Mouse (Mus musculus) stomach, embryonic 16.5 days (tissue): ENCODE data around the gene Slc17a5. TPM values are rescaled to one million over a fixed set of nuclear protein-coding genes. Genes with fewer than 3 reads are reported as not detected.

Experiments
- ATAC-seq: fragments of 200-750 bp; cut with Nextera tagmentation; 2 replicates; pipeline ENCODE4 v1.8.0; 2017; ENCODE audit warnings: moderate number of reproducible peaks, moderate TSS enrichment; ENCODE audit not compliant: insufficient read depth, low FRiP score
- H3K27ac ChIP-seq: fragments of 300-500 bp; sonication (generic); 2 replicates; pipeline ENCODE4 v1.5.1; 2014; ENCODE audit warnings: low read length
- H3K27me3 ChIP-seq: fragments of 300-500 bp; sonication (generic); 2 replicates; pipeline ENCODE4 v1.6.1; 2014; ENCODE audit warnings: low read length, control low read depth, mixed read lengths; ENCODE audit not compliant: control insufficient read depth, insufficient read depth
- H3K36me3 ChIP-seq: fragments of 300-500 bp; sonication (generic); 2 replicates; pipeline ENCODE4 v1.6.1; 2014; ENCODE audit warnings: low read length; ENCODE audit not compliant: control insufficient read depth, insufficient read depth
- H3K4me1 ChIP-seq: fragments of 300-500 bp; sonication (generic); 2 replicates; pipeline ENCODE4 v1.6.1; 2014; ENCODE audit warnings: low read length, control low read depth, mixed read lengths; ENCODE audit not compliant: control insufficient read depth, insufficient read depth
- H3K4me2 ChIP-seq: fragments of 300-500 bp; sonication (generic); 2 replicates; pipeline ENCODE4 v1.6.1; 2014; ENCODE audit warnings: low read depth, low read length, mixed read lengths
- H3K4me3 ChIP-seq: fragments of 300-500 bp; sonication (generic); replicated peaks from 2 replicates; pipeline ENCODE4 v1.5.1; 2014; ENCODE audit warnings: mild to moderate bottlenecking, low read length
- H3K9ac ChIP-seq: fragments of 300-500 bp; sonication (generic); 2 replicates; pipeline ENCODE4 v1.6.1; 2014; ENCODE audit warnings: low read length
- H3K9me3 ChIP-seq: fragments of 300-500 bp; sonication (generic); replicated peaks from 2 replicates; pipeline ENCODE4 v1.6.1; 2016; ENCODE audit warnings: low read length, control low read depth; ENCODE audit not compliant: control insufficient read depth
- WGBS: fragments of 180-500 bp; shearing (Covaris S2); extraction: QIAGEN DNeasy Blood & Tissue Kit; methylation state at CpG from one replicate; pipeline ENCODE4 v1.1.7; 2014; 5-methylcytosine and 5-hydroxymethylcytosine counted together
- polyA plus RNA-seq: library from polyadenylated mRNA; unstranded; fragments of >200 nt; fragmentation: Nextera tagmentation; extraction: Ambion mirVana; gene quantifications from 2 replicates; pipeline ENCODE4 v1.2.1, GENCODE M21; 2015

Gene Slc17a5
- 21.4 and 23.2 TPM in 2 replicates for polyA plus RNA-seq

DNA sequence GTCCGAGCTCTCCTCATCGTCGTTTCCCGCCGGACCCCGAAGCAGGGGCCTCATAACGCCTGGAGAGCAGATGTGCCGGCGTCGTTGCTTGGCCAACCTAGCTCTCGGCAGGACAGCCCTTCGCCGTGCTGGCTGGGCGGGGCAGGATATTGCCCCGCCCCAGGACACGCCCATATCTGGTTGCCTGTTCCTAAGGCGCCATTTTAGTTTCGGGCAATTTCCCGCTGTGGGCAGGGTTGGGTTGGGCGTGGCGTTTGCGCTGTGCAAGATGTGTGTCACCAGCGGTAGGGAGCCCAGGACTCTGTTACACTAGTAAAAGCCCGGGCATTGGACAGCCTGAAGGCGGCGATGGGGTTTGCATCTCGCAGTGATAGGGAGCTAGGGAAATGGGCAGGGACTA lies at the start of gene Slc17a5:
Gene Slc17a5 (minus strand): TSS at position 128 of the 400 bp plus-strand sequence.
- H3K4me1 ChIP-seq = peaks cover 4% of the 10 kb centered on the region
- H3K9me3 ChIP-seq = no peaks in the 10 kb centered on the region
- no peaks in the 10 kb centered on the region for H3K27me3 ChIP-seq
- H3K4me2 ChIP-seq = peak within 1 kb of the TSS; percentile 61
- ATAC-seq = peak; percentile 98
- peak within 1 kb of the TSS; percentile 66 for H3K4me3 ChIP-seq
- H3K27ac ChIP-seq = peak within 1 kb of the TSS; percentile 44
- WGBS = under 1% methylated on average over 27 of the region's 27 CpGs
- no peaks in the 10 kb centered on the region for H3K36me3 ChIP-seq
- peak within 1 kb of the TSS; percentile 77 for H3K9ac ChIP-seq

DNA sequence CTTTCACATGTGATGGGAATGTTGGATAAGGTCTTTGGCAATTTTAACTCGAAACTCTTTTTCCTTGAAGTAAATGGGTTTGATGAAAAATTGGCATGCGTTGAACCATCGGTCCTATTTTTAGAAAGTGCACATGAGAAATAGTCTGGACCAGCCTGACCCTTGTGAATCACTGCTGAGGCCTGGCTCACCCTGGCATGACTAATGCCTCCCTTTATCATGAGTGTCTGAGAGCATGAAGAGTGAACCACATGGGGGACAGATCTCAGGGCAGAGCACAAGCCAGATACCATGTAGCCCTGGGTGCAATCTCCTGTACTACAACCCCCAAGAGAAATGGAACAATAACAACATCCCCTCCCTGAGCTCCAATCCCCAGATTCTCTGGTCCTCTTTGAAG lies 46.1 kb upstream of the Slc17a5 start:
- H3K4me2 ChIP-seq = no peak overlapping the region
- H3K9me3 ChIP-seq = no peaks in the 10 kb centered on the region
- H3K4me3 ChIP-seq = no peak overlapping the region
- no peak overlapping the region for H3K27ac ChIP-seq
- 82% methylated on average over 3 of the region's 3 CpGs for WGBS
- H3K4me1 ChIP-seq = no peaks in the 10 kb centered on the region
- no peaks in the 10 kb centered on the region for H3K27me3 ChIP-seq
- no peaks in the 10 kb centered on the region for H3K36me3 ChIP-seq
- no peak for ATAC-seq
- no peak overlapping the region for H3K9ac ChIP-seq

DNA sequence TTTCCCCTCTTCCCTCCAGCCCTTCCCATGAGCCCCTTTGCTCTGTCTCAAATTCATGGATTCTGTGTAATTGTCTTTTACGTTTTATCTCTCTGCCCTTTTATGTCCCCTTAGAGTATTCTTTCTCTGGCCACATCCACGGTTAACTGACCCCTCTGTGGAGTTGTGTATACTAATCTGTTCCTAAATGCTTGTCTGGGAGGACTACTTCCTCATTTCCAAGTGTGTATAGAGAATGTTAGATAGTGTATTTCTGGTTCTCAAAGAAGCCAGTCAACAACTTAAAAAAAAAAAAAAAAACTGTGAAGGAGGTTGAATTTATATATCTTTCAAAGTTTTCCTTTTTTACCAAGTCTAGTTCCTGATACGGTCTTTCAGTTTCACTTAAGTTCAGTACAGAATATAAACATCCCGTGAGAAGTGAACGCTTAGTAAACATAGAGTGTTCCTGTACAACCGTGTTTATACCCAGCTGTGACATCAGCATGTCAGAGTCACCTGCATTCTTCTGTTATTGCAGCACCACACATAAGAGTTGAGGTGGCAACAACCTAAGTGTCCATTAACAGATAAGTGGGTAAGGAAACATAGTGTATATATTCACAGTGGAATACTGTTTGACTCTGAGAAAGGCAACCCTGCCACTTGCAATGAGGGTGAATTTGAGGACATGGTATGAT lies 44.1 kb upstream of the Slc17a5 start:
- H3K9me3 ChIP-seq = no peaks in the 10 kb centered on the region
- H3K4me3 ChIP-seq = no peak overlapping the region
- H3K27ac ChIP-seq = no peak overlapping the region
- H3K27me3 ChIP-seq = no peaks in the 10 kb centered on the region
- no peaks in the 10 kb centered on the region for H3K4me1 ChIP-seq
- no peak overlapping the region for H3K4me2 ChIP-seq
- H3K9ac ChIP-seq = no peak overlapping the region
- no peaks in the 10 kb centered on the region for H3K36me3 ChIP-seq
- 52% methylated on average over 6 of the region's 6 CpGs for WGBS
- no peak for ATAC-seq

GRCm38 (mm10) chr9:78629991-78630390 lies 42.1 kb upstream of the Slc17a5 start:
- no peak overlapping the region for H3K4me3 ChIP-seq
- no peaks in the 10 kb centered on the region for H3K4me1 ChIP-seq
- no peak overlapping the region for H3K4me2 ChIP-seq
- no peak overlapping the region for H3K9ac ChIP-seq
- WGBS = 61% methylated on average over 6 of the region's 6 CpGs
- no peak overlapping the region for H3K27ac ChIP-seq
- no peaks in the 10 kb centered on the region for H3K27me3 ChIP-seq
- H3K36me3 ChIP-seq = no peaks in the 10 kb centered on the region
- H3K9me3 ChIP-seq = no peaks in the 10 kb centered on the region
- ATAC-seq = no peak

DNA sequence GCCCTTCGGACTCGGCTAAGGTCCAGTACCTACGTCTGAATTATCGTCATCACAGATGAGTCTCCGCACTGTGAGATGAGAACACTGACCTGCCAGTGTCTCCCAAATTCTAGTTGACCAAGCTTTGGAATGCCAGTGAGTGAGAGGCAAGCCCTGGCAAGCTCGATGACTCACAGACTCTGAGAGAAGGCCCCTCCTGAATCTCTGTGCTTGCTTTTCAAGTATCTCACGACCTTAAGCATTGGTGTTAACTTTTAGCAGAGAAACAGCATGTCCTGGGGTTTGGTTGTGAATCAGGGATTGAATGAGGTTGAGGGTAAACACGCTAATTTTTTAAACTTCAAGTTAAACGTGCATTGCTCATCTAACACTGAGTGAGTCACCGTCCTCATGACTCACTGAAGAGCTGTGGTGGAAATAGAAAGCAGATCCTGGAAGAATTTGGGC lies 35.5 kb upstream of the Slc17a5 start:
- ATAC-seq = peak; percentile 53; the same call in 1 of the 2 replicates
- no peak overlapping the region for H3K4me2 ChIP-seq
- no peak overlapping the region for H3K9ac ChIP-seq
- no peaks in the 10 kb centered on the region for H3K4me1 ChIP-seq
- WGBS = 64% methylated on average over 10 of the region's 10 CpGs
- H3K4me3 ChIP-seq = no peak overlapping the region
- no peaks in the 10 kb centered on the region for H3K9me3 ChIP-seq
- no peaks in the 10 kb centered on the region for H3K27me3 ChIP-seq
- H3K27ac ChIP-seq = peak overlapping the region; percentile 77
- no peaks in the 10 kb centered on the region for H3K36me3 ChIP-seq

GRCm38 (mm10) chr9:78619285-78619684 lies 31.4 kb upstream of the Slc17a5 start:
- no peak for ATAC-seq
- no peak overlapping the region for H3K27ac ChIP-seq
- H3K4me1 ChIP-seq = peaks cover 8% of the 10 kb centered on the region; the same call in 1 of the 2 replicates
- no peak overlapping the region for H3K4me3 ChIP-seq
- peaks cover 5% of the 10 kb centered on the region; the same call in 1 of the 2 replicates for H3K27me3 ChIP-seq
- 78% methylated on average over 9 of the region's 9 CpGs for WGBS
- H3K36me3 ChIP-seq = no peaks in the 10 kb centered on the region
- H3K9me3 ChIP-seq = no peaks in the 10 kb centered on the region
- no peak overlapping the region for H3K9ac ChIP-seq
- H3K4me2 ChIP-seq = no peak overlapping the region

DNA sequence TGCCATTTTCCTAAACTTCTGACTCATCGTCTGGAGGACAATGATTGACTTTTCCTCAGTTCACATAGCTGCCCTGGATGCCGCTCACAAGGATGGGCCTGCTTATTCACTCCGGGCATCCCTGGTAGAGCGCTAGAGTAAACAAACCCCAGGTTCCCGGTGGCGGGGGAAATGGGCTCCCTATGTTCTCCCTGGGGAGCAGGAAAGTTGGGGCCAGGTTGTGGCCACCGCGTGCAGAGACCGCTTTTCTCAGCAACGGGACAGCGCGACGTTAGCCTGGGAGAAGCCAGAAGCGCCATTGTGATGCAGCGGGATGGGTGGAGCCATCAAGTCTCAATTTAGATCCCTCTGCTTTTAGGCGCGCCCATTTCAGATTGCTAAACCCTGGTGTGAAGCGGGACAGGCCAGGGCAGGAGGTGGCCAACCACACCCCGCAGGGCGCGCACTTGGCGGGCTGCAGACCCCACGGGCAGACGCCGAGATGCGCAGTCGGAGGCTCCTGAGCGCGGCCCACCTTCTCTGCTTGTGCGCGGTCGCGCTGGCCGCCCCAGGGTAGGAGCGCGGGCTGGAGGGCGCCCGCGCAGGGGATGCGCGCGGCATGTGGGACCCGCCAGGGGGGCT lies 27.7 kb upstream of the Slc17a5 start, which contains the start of gene Cd109:
Gene Cd109 (plus strand): TSS at position 146 of the 621 bp plus-strand sequence.
- peak; percentile 59; the same call in 1 of the 2 replicates for ATAC-seq
- H3K4me3 ChIP-seq = peak within 1 kb of the TSS; percentile 66
- WGBS = under 1% methylated on average over 43 of the region's 43 CpGs
- no peaks in the 10 kb centered on the region for H3K36me3 ChIP-seq
- peaks cover 8% of the 10 kb centered on the region; the same call in 1 of the 2 replicates for H3K4me1 ChIP-seq
- H3K27ac ChIP-seq = peak within 1 kb of the TSS; percentile 55
- no peaks in the 10 kb centered on the region for H3K9me3 ChIP-seq
- peaks cover 7% of the 10 kb centered on the region; the same call in 1 of the 2 replicates for H3K27me3 ChIP-seq
- H3K9ac ChIP-seq = peak within 1 kb of the TSS; percentile 78
- H3K4me2 ChIP-seq = peak within 1 kb of the TSS; percentile 94

GRCm38 (mm10) chr9:78614201-78614600 lies 26.4 kb upstream of the Slc17a5 start:
- H3K4me3 ChIP-seq = no peak overlapping the region
- H3K9ac ChIP-seq = no peak overlapping the region
- H3K36me3 ChIP-seq = no peaks in the 10 kb centered on the region
- 49% methylated on average over 6 of the region's 6 CpGs for WGBS
- H3K4me2 ChIP-seq = no peak overlapping the region
- peaks cover 7% of the 10 kb centered on the region; the same call in 1 of the 2 replicates for H3K27me3 ChIP-seq
- no peak overlapping the region for H3K27ac ChIP-seq
- ATAC-seq = peak; percentile 33; the same call in 1 of the 2 replicates
- no peaks in the 10 kb centered on the region for H3K9me3 ChIP-seq
- peaks cover 8% of the 10 kb centered on the region; the same call in 1 of the 2 replicates for H3K4me1 ChIP-seq

DNA sequence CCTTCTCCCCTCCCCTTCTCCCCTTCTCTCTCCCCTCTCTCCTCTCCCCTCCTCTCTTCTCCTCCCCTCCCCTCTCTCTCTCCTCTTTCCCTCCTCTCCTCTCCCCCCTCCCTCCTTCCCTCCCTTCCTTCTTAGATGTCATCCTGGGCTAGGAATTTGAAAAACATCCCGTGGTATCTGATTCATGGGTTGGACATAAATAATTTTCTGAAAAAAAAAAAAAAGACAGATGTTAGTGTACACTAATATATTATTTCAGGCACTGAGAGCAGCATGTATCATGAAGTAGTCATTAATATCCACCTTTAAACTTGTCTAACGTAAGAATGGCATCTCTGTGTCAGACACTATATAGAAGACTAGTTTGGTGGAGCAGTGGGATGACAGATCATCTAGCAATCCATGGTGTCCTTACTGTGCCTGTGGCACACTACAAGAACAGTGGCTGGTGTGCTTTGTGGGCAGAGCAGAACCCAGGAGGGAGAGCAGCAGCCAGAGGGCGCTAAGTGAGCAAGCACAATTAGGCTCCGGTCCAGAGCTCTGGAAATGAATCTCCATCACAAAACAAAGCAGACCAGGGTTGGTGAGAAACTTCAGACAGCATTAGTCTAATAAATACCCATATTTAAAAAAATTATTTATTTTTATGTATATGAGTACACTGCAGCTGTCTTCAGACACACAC lies 13.3 kb upstream of the Slc17a5 start:
- Histone ChIP-seq H3K27ac (no peak overlapping the region), H3K9ac (no peak overlapping the region), H3K27me3 (no peaks in the 10 kb centered on the region), H3K4me2 (no peak overlapping the region), H3K36me3 (no peaks in the 10 kb centered on the region), H3K9me3 (no peaks in the 10 kb centered on the region), H3K4me1 (no peaks in the 10 kb centered on the region), H3K4me3 (no peak overlapping the region)
- no peak for ATAC-seq
- WGBS = 51% methylated on average over 4 of the region's 4 CpGs
